Mouse (Mus musculus) neutrophil, adult 5-6 weeks (primary cell): Measurements from ENCODE around the gene Thegl. TPM values are rescaled to one million over a fixed set of nuclear protein-coding genes. Genes with fewer than 3 reads are reported as not detected.
"Not testable (repeated sequence)": the region's sequence is repeated elsewhere in the genome, so short reads cannot be mapped to it uniquely, and the experiment has no call there.

Source experiments
- ATAC-seq: fragments of 151-379, 151-347 bp; 2 replicates; pipeline ENCODE4 v1.8.0; 2017; ENCODE audit warnings: mild to moderate bottlenecking, moderate TSS enrichment; ENCODE audit not compliant: insufficient number of reproducible peaks, poor library complexity, low FRiP score, severe bottlenecking; ENCODE audit errors: extremely low read depth
- total RNA-seq: library from RNA; stranded (forward); fragments of 200-1000 nt; gene quantifications from 2 replicates; pipeline ENCODE4 v1.2.3, GENCODE M21; 2017

Thegl gene
- total RNA-seq, 1 experiment from 2014 or later: not detected

GRCm38 (mm10) chr5:77089901-77090300, 74.1 kb downstream of the Thegl start:
- ATAC-seq: no peak

- ATAC-seq: no peak
Observed at GRCm38 (mm10) chr5:77090521-77091096, 74.8 kb downstream of the Thegl start.

GRCm38 (mm10) chr5:77091923-77092322, 76.1 kb downstream of the Thegl start:
- ATAC-seq: no peak

- ATAC-seq: peak; percentile 53; the same call in 1 of the 2 replicates
Observed at GRCm38 (mm10) chr5:77092531-77092930, 76.7 kb downstream of the Thegl start.

GRCm38 (mm10) chr5:77093961-77094360, 78.1 kb downstream of the Thegl start:
- no peak for ATAC-seq

- peak; percentile 54 for ATAC-seq
Observed at GRCm38 (mm10) chr5:77094510-77095491, 79.0 kb downstream of the Thegl start.

- ATAC-seq: not testable (repeated sequence)
Observed at GRCm38 (mm10) chr5:77096194-77096593, 80.4 kb downstream of the Thegl start.

GRCm38 (mm10) chr5:77097686-77098085, 81.9 kb downstream of the Thegl start:
- ATAC-seq: no peak

GRCm38 (mm10) chr5:77098874-77099273, 83.1 kb downstream of the Thegl start:
- no peak for ATAC-seq

- ATAC-seq: peak; percentile 30; the same call in 1 of the 2 replicates
Observed at GRCm38 (mm10) chr5:77099317-77099996, 83.6 kb downstream of the Thegl start.

- no peak for ATAC-seq
Observed at GRCm38 (mm10) chr5:77099997-77100380, 84.2 kb downstream of the Thegl start.

GRCm38 (mm10) chr5:77100691-77101090, 84.9 kb downstream of the Thegl start:
- no peak for ATAC-seq

- no peak for ATAC-seq
Observed at GRCm38 (mm10) chr5:77102522-77103365, 86.9 kb downstream of the Thegl start.

- no peak for ATAC-seq
Observed at GRCm38 (mm10) chr5:77107146-77107822, 91.5 kb downstream of the Thegl start.

GRCm38 (mm10) chr5:77108806-77109205, 93.0 kb downstream of the Thegl start:
- ATAC-seq: no peak

- no peak for ATAC-seq
Observed at GRCm38 (mm10) chr5:77109814-77110213, 94.0 kb downstream of the Thegl start.
